Mouse (Mus musculus) lung, adult 2 months (tissue): ENCODE measurements around the gene Irf1.

Source experiments
- CTCF ChIP-seq: fragments of 200-500 bp; IDR thresholded peaks from 2 replicates; pipeline ENCODE4 v1.5.1; 2011; ENCODE audit warnings: mild to moderate bottlenecking, low read length, control low read depth; ENCODE audit not compliant: insufficient read depth
- POLR2A ChIP-seq: fragments of 200-500 bp; IDR thresholded peaks from 2 replicates; pipeline ENCODE4 v1.6.1; 2011; ENCODE audit warnings: low read depth, mild to moderate bottlenecking, control low read depth, low read length, borderline replicate concordance; ENCODE audit errors: extremely low read depth

DNA sequence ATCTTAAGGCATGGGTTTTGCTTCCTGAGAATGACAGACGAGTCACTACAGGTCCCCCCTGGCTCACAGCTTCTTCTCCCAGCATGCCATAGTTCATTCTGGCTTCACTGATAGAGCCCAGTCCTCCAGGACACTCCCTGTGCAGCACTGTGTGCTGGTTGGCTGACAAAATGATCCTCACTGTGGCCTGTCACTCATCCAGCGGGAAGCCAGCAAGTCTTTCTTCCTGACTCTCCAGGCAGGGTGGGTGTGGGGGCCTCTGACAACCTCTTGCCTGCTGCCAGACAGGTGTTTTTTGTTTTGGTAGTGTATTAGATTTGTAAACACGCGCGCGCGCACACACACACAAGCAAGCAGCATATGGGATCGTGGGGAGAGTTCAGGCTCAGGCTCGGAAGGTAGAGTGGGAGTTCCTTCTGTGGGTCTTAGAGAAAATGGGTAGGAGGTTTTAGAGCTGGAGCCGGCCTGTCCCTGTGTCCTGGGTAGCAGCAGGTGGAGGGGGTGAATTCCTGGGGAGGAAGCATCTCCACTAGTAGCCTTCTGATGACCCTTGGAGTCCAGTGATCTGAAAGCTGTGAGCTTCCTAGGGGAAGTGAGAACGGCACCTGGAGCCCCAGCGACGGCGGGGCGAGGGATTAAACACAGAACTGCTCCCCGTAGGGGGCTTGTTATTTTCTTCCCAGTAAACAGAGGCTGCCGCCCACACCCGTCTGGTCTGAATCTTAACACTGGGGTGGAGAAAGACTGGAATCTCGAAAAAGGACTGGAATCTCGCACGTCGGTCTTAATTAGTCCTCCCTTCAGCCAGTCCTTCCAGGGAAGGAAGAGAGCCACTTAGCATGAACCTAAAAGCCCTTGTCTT lies 10.0 kb upstream of the Irf1 start:
- TF ChIP-seq CTCF (no peak), POLR2A (no peak)
